16 mouse cellular contexts compared by ENCODE assay signal in genomic region chr6:122343719-122344118, GRCm38 (mm10). TPM values are rescaled to one million over a fixed set of nuclear protein-coding genes. Genes with fewer than 3 reads are reported as not detected.
DNase-seq lines count a peak whose midpoint lies in the region; ATAC-seq lines count a peak whose summit lies in the region.
"Had no signal": no experiment of that assay in that cellular context is flagged by ENCODE, and none has a peak within 500 bp of the region (broad histone marks: within the 10 kb centered on the region; RNA-seq: fewer than 3 reads in every experiment).

No protein-coding gene starts in this region.

- no peaks in the 10 kb centered on the region for H3K9me3 ChIP-seq in heart, embryonic 11.5 days (replicated peaks; ENCODE audit: control insufficient read depth, low read length)
- H3K9me3 ChIP-seq in forebrain, embryonic 10.5 days, result no peaks in the 10 kb centered on the region
- no peaks in the 10 kb centered on the region for H3K9me3 ChIP-seq in forebrain, embryonic 13.5 days (replicated peaks)
- H3K9me3 ChIP-seq: embryonic facial prominence, embryonic 15.5 days; forebrain, embryonic 15.5 days; hindbrain, embryonic 10.5 days; limb, embryonic 10.5 days had no signal

- H3K4me2 ChIP-seq in heart, embryonic 11.5 days, result peak overlapping the region; percentile 17; the same call in 1 of the 2 replicates
- no peak overlapping the region for H3K4me2 ChIP-seq in forebrain, embryonic 13.5 days
- H3K4me2 ChIP-seq: embryonic facial prominence, embryonic 15.5 days; forebrain, embryonic 15.5 days had no signal

- H3K27me3 ChIP-seq in heart, embryonic 11.5 days (ENCODE audit: control insufficient read depth, insufficient read depth, low read length), result no peaks in the 10 kb centered on the region
- no peaks in the 10 kb centered on the region for H3K27me3 ChIP-seq in forebrain, embryonic 10.5 days (ENCODE audit: poor library complexity, severe bottlenecking)
- H3K27me3 ChIP-seq in forebrain, embryonic 13.5 days, result no peaks in the 10 kb centered on the region
- H3K27me3 ChIP-seq: embryonic facial prominence, embryonic 15.5 days; forebrain, embryonic 15.5 days had no signal

- no peak for DNase-seq in heart, adult 8-10 months (ENCODE audit: low spot score)
- DNase-seq in 416B (ENCODE audit: low read depth), result peak; percentile 15
- peak; percentile 26 for DNase-seq in c-Kit-positive CD71-negative TER-119-negative erythroid progenitor cells, embryonic 14.5 days (ENCODE audit: low read depth)
- no peak for DNase-seq in frontal cortex, postnatal 14 days (ENCODE audit: low spot score in 2 of 2)
- DNase-seq in forebrain, embryonic 10.5 days (ENCODE audit: extremely low spot score, low spot score), result no peak
- DNase-seq: gastrocnemius, postnatal 14 days; kidney, postnatal 25 days; midbrain, embryonic 14.5 days had no signal

- no peak overlapping the region for H3K27ac ChIP-seq in heart, embryonic 11.5 days (ENCODE audit: low read depth, low read length)
- no peak overlapping the region for H3K27ac ChIP-seq in forebrain, embryonic 10.5 days
- no peak overlapping the region for H3K27ac ChIP-seq in forebrain, embryonic 13.5 days
- H3K27ac ChIP-seq: embryonic facial prominence, embryonic 15.5 days; forebrain, embryonic 15.5 days; hindbrain, embryonic 10.5 days; limb, embryonic 10.5 days had no signal

- WGBS in heart, embryonic 11.5 days (ENCODE audit: insufficient replicate concordance), result 24% methylated on average over 10 of the region's 10 CpGs
- WGBS in forebrain, embryonic 10.5 days, result 76% methylated on average over 10 of the region's 10 CpGs
- 66% methylated on average over 10 of the region's 10 CpGs for WGBS in forebrain, embryonic 13.5 days

- no peak overlapping the region for H3K9ac ChIP-seq in heart, embryonic 11.5 days (ENCODE audit: low read depth, low read length)
- no peak overlapping the region for H3K9ac ChIP-seq in forebrain, embryonic 13.5 days
- H3K9ac ChIP-seq: embryonic facial prominence, embryonic 15.5 days; forebrain, embryonic 15.5 days had no signal

- H3K4me1 ChIP-seq in heart, embryonic 11.5 days (ENCODE audit: control insufficient read depth, insufficient read depth, low read length), result peaks cover 21% of the 10 kb centered on the region
- peaks cover 39% of the 10 kb centered on the region for H3K4me1 ChIP-seq in forebrain, embryonic 10.5 days
- peaks cover 12% of the 10 kb centered on the region for H3K4me1 ChIP-seq in forebrain, embryonic 13.5 days

- no peak for ATAC-seq in heart, embryonic 11.5 days (replicated peaks; ENCODE audit: insufficient number of reproducible peaks, low FRiP score, low TSS enrichment)
- peak; percentile 39 for ATAC-seq in megakaryocyte, adult 5-6 weeks (ENCODE audit: poor library complexity, severe bottlenecking)
- ATAC-seq in forebrain, embryonic 13.5 days, result no peak
- ATAC-seq: forebrain, embryonic 15.5 days; intestine, embryonic 16.5 days had no signal

- no peaks in the 10 kb centered on the region for H3K36me3 ChIP-seq in heart, embryonic 11.5 days (ENCODE audit: control insufficient read depth, insufficient read depth, low read length)
- H3K36me3 ChIP-seq in forebrain, embryonic 10.5 days (replicated peaks), result no peaks in the 10 kb centered on the region
- no peaks in the 10 kb centered on the region for H3K36me3 ChIP-seq in forebrain, embryonic 13.5 days (ENCODE audit: poor library complexity, severe bottlenecking)
- H3K36me3 ChIP-seq: embryonic facial prominence, embryonic 15.5 days; forebrain, embryonic 15.5 days; hindbrain, embryonic 10.5 days; limb, embryonic 10.5 days had no signal

- no peak overlapping the region for H3K4me3 ChIP-seq in heart, embryonic 11.5 days (ENCODE audit: low read depth, low read length)
- H3K4me3 ChIP-seq in forebrain, embryonic 10.5 days, result no peak overlapping the region
- H3K4me3 ChIP-seq in forebrain, embryonic 13.5 days, result no peak overlapping the region
- H3K4me3 ChIP-seq: embryonic facial prominence, embryonic 15.5 days; forebrain, embryonic 15.5 days; hindbrain, embryonic 10.5 days; limb, embryonic 10.5 days had no signal

RNA-seq across cellular contexts. Expression of gene Phc1, which starts 3.4 kb away (rescaled TPM):
- 15.7 and 17.1 TPM in 2 replicates for polyA plus RNA-seq in heart, embryonic 11.5 days (2014; fragmentation: Nextera tagmentation; extraction: Ambion mirVana)
- 10 to 100 TPM; 15.8 to 22.7 (median 20.1) TPM for total RNA-seq in heart, adult 8-10 months (2022)
- 5.0 and 13.3 TPM in 2 replicates for total RNA-seq in megakaryocyte, adult 5-6 weeks (2015)
- total RNA-seq in megakaryocyte, adult 5-6 weeks (2017), result 3.3 and 3.6 TPM in 2 replicates
- 26.2 and 29.7 TPM in 2 replicates for polyA plus RNA-seq in forebrain, embryonic 10.5 days (2016; fragmentation: Nextera tagmentation; extraction: Ambion mirVana)
- polyA plus RNA-seq in forebrain, embryonic 13.5 days (2015; fragmentation: Nextera tagmentation; extraction: Ambion mirVana), result 29.9 and 33.0 TPM in 2 replicates

RNA-seq across cellular contexts. Expression of gene M6pr, which starts 35.2 kb away (rescaled TPM):
- polyA plus RNA-seq in heart, embryonic 11.5 days (2014; fragmentation: Nextera tagmentation; extraction: Ambion mirVana), result 84.9 and 93.0 TPM in 2 replicates
- 10 to 100 TPM; 43.1 to 44.9 (median 44.1) TPM for total RNA-seq in heart, adult 8-10 months (2022)
- total RNA-seq in megakaryocyte, adult 5-6 weeks (2015), result 158 and 160 TPM in 2 replicates
- 329 and 358 TPM in 2 replicates for total RNA-seq in megakaryocyte, adult 5-6 weeks (2017)
- 92.7 and 92.9 TPM in 2 replicates for polyA plus RNA-seq in forebrain, embryonic 10.5 days (2016; fragmentation: Nextera tagmentation; extraction: Ambion mirVana)
- polyA plus RNA-seq in forebrain, embryonic 13.5 days (2015; fragmentation: Nextera tagmentation; extraction: Ambion mirVana), result 58.9 and 64.8 TPM in 2 replicates

Comparison
In these comparisons a context has a peak if more than half of its experiments do, and no peak if none do; other contexts are left out.
1. DNase-seq: peak in 416B (single experiment) and c-Kit-positive CD71-negative TER-119-negative erythroid progenitor cells, embryonic 14.5 days (single experiment); none in heart, adult 8-10 months (single experiment), frontal cortex, postnatal 14 days (0 of 2) and forebrain, embryonic 10.5 days (single experiment).